Mouse (Mus musculus): ENCODE results near the gene Ftl1-ps1.

DNA sequence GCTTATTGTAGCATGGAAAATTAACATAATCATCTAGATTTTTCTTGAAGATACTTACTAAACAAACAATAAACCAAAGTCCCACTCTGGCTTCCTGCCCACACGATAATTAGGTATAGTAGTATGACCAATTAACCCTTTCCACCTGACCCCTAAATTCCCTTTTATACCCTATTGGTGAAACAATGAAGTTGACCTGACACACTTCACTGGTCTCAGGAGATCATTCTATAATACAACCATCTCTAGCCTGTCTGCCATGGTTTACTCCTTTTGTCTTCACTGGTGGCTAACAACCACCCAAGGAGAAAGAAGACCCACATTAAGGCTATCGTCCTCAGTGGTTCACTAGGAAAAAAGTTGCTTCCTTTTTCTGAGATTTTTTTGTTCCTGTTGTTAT lies 8.3 kb upstream of the Ftl1-ps1 start:
- TF ChIP-seq GATA1 (IDR thresholded peaks at IDR 0.05; ENCODE audit: low read length) (no peak), TAL1 (IDR thresholded peaks at IDR 0.05; ENCODE audit: low read length) (no peak)
